Mouse (Mus musculus): Measurements from ENCODE around the gene AW011738. TPM values are rescaled to one million over a fixed set of nuclear protein-coding genes. Genes with fewer than 3 reads are reported as not detected.
A peak's percentile ranks its signal among the peaks of the same experiment; 100 is the strongest.

Gene AW011738
- polyA plus RNA-seq, 1 experiment from 2014 or later, result 1.9 TPM

- no peak overlapping the region for H3K9ac ChIP-seq (replicated peaks)
- H3K9me3 ChIP-seq (ENCODE audit: low read length), result no peaks in the 10 kb centered on the region
- peaks cover 63% of the 10 kb centered on the region for H3K36me3 ChIP-seq (replicated peaks; ENCODE audit: insufficient read depth, low read length)
- WGBS (ENCODE audit: insufficient replicate concordance), result 65% methylated on average over 11 of the region's 11 CpGs
- no peak overlapping the region for H3K27ac ChIP-seq (ENCODE audit: low read depth)
- no peak for TF ChIP-seq CTCF (IDR thresholded peaks at IDR 0.05; ENCODE audit: low read depth)
- no peak for DNase-seq
- H3K4me2 ChIP-seq (ENCODE audit: low read depth, low read length), result no peak overlapping the region
- H3K27me3 ChIP-seq (ENCODE audit: insufficient read depth, low read length), result peaks cover 8% of the 10 kb centered on the region
- no peak for ATAC-seq
- H3K4me1 ChIP-seq (ENCODE audit: insufficient read depth), result peaks cover 20% of the 10 kb centered on the region
- no peak overlapping the region for H3K4me3 ChIP-seq (ENCODE audit: low read depth, low read length)
Measured at GRCm38 (mm10) chr4:156249567-156249966, 46.5 kb downstream of the AW011738 start.

- Histone ChIP-seq H3K27me3 (ENCODE audit: insufficient read depth, low read length) (peaks cover 17% of the 10 kb centered on the region), H3K4me1 (ENCODE audit: insufficient read depth) (peaks cover 25% of the 10 kb centered on the region), H3K9ac (replicated peaks) (no peak overlapping the region), H3K27ac (ENCODE audit: low read depth) (no peak overlapping the region), H3K36me3 (replicated peaks; ENCODE audit: insufficient read depth, low read length) (peaks cover 49% of the 10 kb centered on the region), H3K9me3 (ENCODE audit: low read length) (no peaks in the 10 kb centered on the region), H3K4me2 (ENCODE audit: low read depth, low read length) (peak overlapping the region; percentile 58), H3K4me3 (ENCODE audit: low read depth, low read length) (no peak overlapping the region)
- ATAC-seq (no peak), DNase-seq (no peak)
- 80% methylated on average over 8 of the region's 8 CpGs for WGBS (ENCODE audit: insufficient replicate concordance)
- TF ChIP-seq EP300 (IDR thresholded peaks at IDR 0.05; ENCODE audit: low read depth) (no peak), CTCF (IDR thresholded peaks at IDR 0.05; ENCODE audit: low read depth) (no peak)
Measured at GRCm38 (mm10) chr4:156251081-156251480, 48.0 kb downstream of the AW011738 start.

- H3K36me3 ChIP-seq (replicated peaks; ENCODE audit: insufficient read depth, low read length), result peaks cover 39% of the 10 kb centered on the region
- H3K4me3 ChIP-seq (ENCODE audit: low read depth, low read length), result peak overlapping the region; percentile 4
- no peaks in the 10 kb centered on the region for H3K9me3 ChIP-seq (ENCODE audit: low read length)
- H3K27me3 ChIP-seq (ENCODE audit: insufficient read depth, low read length), result peaks cover 17% of the 10 kb centered on the region
- ATAC-seq, result peak; percentile 22; the same call in 1 of the 2 replicates
- 33% methylated on average over 7 of the region's 7 CpGs for WGBS (ENCODE audit: insufficient replicate concordance)
- H3K9ac ChIP-seq (replicated peaks), result peak overlapping the region; percentile 23; the same call in 1 of the 2 replicates
- H3K4me1 ChIP-seq (ENCODE audit: insufficient read depth), result peaks cover 25% of the 10 kb centered on the region
- no peak for TF ChIP-seq CTCF (IDR thresholded peaks at IDR 0.05; ENCODE audit: low read depth)
- TF ChIP-seq EP300 (IDR thresholded peaks at IDR 0.05; ENCODE audit: low read depth), result no peak
- H3K27ac ChIP-seq (ENCODE audit: low read depth), result peak overlapping the region; percentile 60
- peak overlapping the region; percentile 58 for H3K4me2 ChIP-seq (ENCODE audit: low read depth, low read length)
- DNase-seq, result no peak
Measured at GRCm38 (mm10) chr4:156252140-156252539, 49.0 kb downstream of the AW011738 start.

GRCm38 (mm10) chr4:156252619-156253018 lies 49.5 kb downstream of the AW011738 start:
- H3K27me3 ChIP-seq (ENCODE audit: insufficient read depth, low read length), result peaks cover 17% of the 10 kb centered on the region
- peak overlapping the region; percentile 23 for H3K9ac ChIP-seq (replicated peaks)
- H3K4me3 ChIP-seq (ENCODE audit: low read depth, low read length), result peak overlapping the region; percentile 4
- H3K9me3 ChIP-seq (ENCODE audit: low read length), result no peaks in the 10 kb centered on the region
- peak overlapping the region; percentile 60 for H3K27ac ChIP-seq (ENCODE audit: low read depth)
- WGBS (ENCODE audit: insufficient replicate concordance), result 26% methylated on average over 3 of the region's 3 CpGs
- H3K36me3 ChIP-seq (replicated peaks; ENCODE audit: insufficient read depth, low read length), result peaks cover 34% of the 10 kb centered on the region
- TF ChIP-seq CTCF (IDR thresholded peaks at IDR 0.05; ENCODE audit: low read depth), result no peak
- 0 out of 2 replicates have a peak, but pooled peaks have one; percentile 12 for ATAC-seq
- peaks cover 25% of the 10 kb centered on the region for H3K4me1 ChIP-seq (ENCODE audit: insufficient read depth)
- peak overlapping the region; percentile 58 for H3K4me2 ChIP-seq (ENCODE audit: low read depth, low read length)
- DNase-seq, result no peak

GRCm38 (mm10) chr4:156253043-156253442 lies 49.9 kb downstream of the AW011738 start:
- peak; percentile 81 for ATAC-seq
- 32% methylated on average over 7 of the region's 7 CpGs for WGBS (ENCODE audit: insufficient replicate concordance)

GRCm38 (mm10) chr4:156254361-156255077 lies 51.4 kb downstream of the AW011738 start:
- H3K9me3 ChIP-seq (ENCODE audit: low read length), result no peaks in the 10 kb centered on the region
- H3K36me3 ChIP-seq (replicated peaks; ENCODE audit: insufficient read depth, low read length), result peaks cover 15% of the 10 kb centered on the region
- ATAC-seq, result peak; percentile 71
- peak overlapping the region; percentile 70 for H3K4me2 ChIP-seq (ENCODE audit: low read depth, low read length)
- H3K9ac ChIP-seq (replicated peaks), result peak overlapping the region; percentile 60
- H3K27ac ChIP-seq (ENCODE audit: low read depth), result peak overlapping the region; percentile 62
- H3K27me3 ChIP-seq (ENCODE audit: insufficient read depth, low read length), result peaks cover 17% of the 10 kb centered on the region
- WGBS (ENCODE audit: insufficient replicate concordance), result 5% methylated on average over 25 of the region's 30 CpGs
- peaks cover 25% of the 10 kb centered on the region for H3K4me1 ChIP-seq (ENCODE audit: insufficient read depth)
- TF ChIP-seq CTCF (IDR thresholded peaks at IDR 0.05; ENCODE audit: low read depth) (no peak), EP300 (IDR thresholded peaks at IDR 0.05; ENCODE audit: low read depth) (no peak)
- H3K4me3 ChIP-seq (ENCODE audit: low read depth, low read length), result peak overlapping the region; percentile 52
- peak; percentile 67 for DNase-seq

More at GRCm38 (mm10) chr4:156253043-156253442, 49.9 kb downstream of the AW011738 start:
- peak overlapping the region; percentile 23; the same call in 1 of the 2 replicates for H3K9ac ChIP-seq (replicated peaks)
- H3K36me3 ChIP-seq (replicated peaks; ENCODE audit: insufficient read depth, low read length), result peaks cover 30% of the 10 kb centered on the region
- no peak for TF ChIP-seq CTCF (IDR thresholded peaks at IDR 0.05; ENCODE audit: low read depth)
- TF ChIP-seq EP300 (IDR thresholded peaks at IDR 0.05; ENCODE audit: low read depth), result peak; percentile 99
- H3K27ac ChIP-seq (ENCODE audit: low read depth), result peak overlapping the region; percentile 60
- no peaks in the 10 kb centered on the region for H3K9me3 ChIP-seq (ENCODE audit: low read length)
- peak overlapping the region; percentile 4 for H3K4me3 ChIP-seq (ENCODE audit: low read depth, low read length)
- peaks cover 25% of the 10 kb centered on the region for H3K4me1 ChIP-seq (ENCODE audit: insufficient read depth)
- peak; percentile 62 for DNase-seq
- H3K27me3 ChIP-seq (ENCODE audit: insufficient read depth, low read length), result peaks cover 17% of the 10 kb centered on the region
- peak overlapping the region; percentile 58 for H3K4me2 ChIP-seq (ENCODE audit: low read depth, low read length)

Small RNAs within 50 kb of the gene (microRNA-seq; reads per million reads assigned to microRNA genes)
- gene Mir7658, result 1.6 reads per million

Other genes with a start within 250 kb of the AW011738 start
- 39.5 and 39.7 TPM in 2 replicates for gene C1qtnf12, start 241.0 kb upstream of the AW011738 start, polyA plus RNA-seq (2015; fragmentation: Nextera tagmentation; extraction: Ambion mirVana)
- gene B3galt6, start 210.7 kb upstream of the AW011738 start, polyA plus RNA-seq (2015; fragmentation: Nextera tagmentation; extraction: Ambion mirVana), result 3.5 and 4.7 TPM in 2 replicates
- 91.5 and 94.2 TPM in 2 replicates for gene Sdf4, start 210.4 kb upstream of the AW011738 start, polyA plus RNA-seq (2015; fragmentation: Nextera tagmentation; extraction: Ambion mirVana)
- gene Tnfrsf4, start 189.5 kb upstream of the AW011738 start, polyA plus RNA-seq (2015; fragmentation: Nextera tagmentation; extraction: Ambion mirVana), result 0.26 and 0.36 TPM in 2 replicates
- gene Tnfrsf18, start 177.1 kb upstream of the AW011738 start, polyA plus RNA-seq (2015; fragmentation: Nextera tagmentation; extraction: Ambion mirVana), result 0.78 and 1.2 TPM in 2 replicates
- 0.15 and 0.31 TPM in 2 replicates for gene Ttll10, start 143.9 kb upstream of the AW011738 start, polyA plus RNA-seq (2015; fragmentation: Nextera tagmentation; extraction: Ambion mirVana)
- 3.1 and 3.9 TPM in 2 replicates for gene 9430015G10Rik, start 93.3 kb upstream of the AW011738 start, polyA plus RNA-seq (2015; fragmentation: Nextera tagmentation; extraction: Ambion mirVana)
- gene Rnf223, start 72.8 kb upstream of the AW011738 start, polyA plus RNA-seq (2015; fragmentation: Nextera tagmentation; extraction: Ambion mirVana), result 0.06 and 0.07 TPM in 2 replicates
- 4.4 and 5.2 TPM in 2 replicates for gene Agrn, start 5.8 kb upstream of the AW011738 start, polyA plus RNA-seq (2015; fragmentation: Nextera tagmentation; extraction: Ambion mirVana)
- gene Isg15, start 2.5 kb upstream of the AW011738 start, polyA plus RNA-seq (2015; fragmentation: Nextera tagmentation; extraction: Ambion mirVana), result 33.0 and 39.8 TPM in 2 replicates
- gene Perm1, start 12.6 kb downstream of the AW011738 start, polyA plus RNA-seq (2015; fragmentation: Nextera tagmentation; extraction: Ambion mirVana), result 0.08 and 0.19 TPM in 2 replicates
- gene Plekhn1, start 31.6 kb downstream of the AW011738 start, polyA plus RNA-seq (2015; fragmentation: Nextera tagmentation; extraction: Ambion mirVana), result 2.0 and 2.3 TPM in 2 replicates
- gene Noc2l, start 32.7 kb downstream of the AW011738 start, polyA plus RNA-seq (2015; fragmentation: Nextera tagmentation; extraction: Ambion mirVana), result 20.5 and 22.3 TPM in 2 replicates
- 9.7 and 10.3 TPM in 2 replicates for gene Samd11, start 52.4 kb downstream of the AW011738 start, polyA plus RNA-seq (2015; fragmentation: Nextera tagmentation; extraction: Ambion mirVana)
- not detected in 2 replicates for gene Vmn2r-ps159, start 127.8 kb downstream of the AW011738 start, polyA plus RNA-seq (2015; fragmentation: Nextera tagmentation; extraction: Ambion mirVana)

Measured in liver, postnatal 0 days (tissue).